Mouse (Mus musculus): ENCODE data around the gene Grem1. TPM values are rescaled to one million over a fixed set of nuclear protein-coding genes. Genes with fewer than 3 reads are reported as not detected.

Gene Grem1
- polyA plus RNA-seq (2015; fragmentation: Nextera tagmentation; extraction: Ambion mirVana) = 1.7 and 1.8 TPM in 2 replicates

GRCm38 (mm10) chr2:113758311-113759161, at the start of gene Grem1:
Gene Grem1, minus strand, starts transcription at chr2:113758646.
- Histone ChIP-seq H3K9me3 (no peaks in the 10 kb centered on the region), H3K27me3 (peaks cover 61% of the 10 kb centered on the region), H3K4me1 (replicated peaks) (peaks cover 24% of the 10 kb centered on the region), H3K36me3 (no peaks in the 10 kb centered on the region), H3K9ac (peak within 1 kb of the TSS; percentile 79), H3K4me3 (peak within 1 kb of the TSS; percentile 62), H3K4me2 (peak within 1 kb of the TSS; percentile 82), H3K27ac (no peak within 1 kb of the TSS)
- peak; percentile 80 for ATAC-seq (ENCODE audit: low FRiP score)
- WGBS = under 1% methylated on average over 64 of the region's 64 CpGs

- H3K4me1 ChIP-seq (replicated peaks) = no peaks in the 10 kb centered on the region
- H3K27ac ChIP-seq = no peak overlapping the region
- H3K27me3 ChIP-seq = no peaks in the 10 kb centered on the region
- 26% methylated on average over 9 of the region's 9 CpGs for WGBS
- no peak for ATAC-seq (ENCODE audit: low FRiP score)
- no peaks in the 10 kb centered on the region for H3K9me3 ChIP-seq
- H3K36me3 ChIP-seq = peaks cover 17% of the 10 kb centered on the region
- H3K4me2 ChIP-seq = no peak overlapping the region
- H3K4me3 ChIP-seq = no peak overlapping the region
- no peak overlapping the region for H3K9ac ChIP-seq
These were observed 49.2 kb upstream of the Grem1 start for GRCm38 (mm10) chr2:113807640-113808039.

- Histone ChIP-seq H3K4me1 (replicated peaks) (no peaks in the 10 kb centered on the region), H3K9me3 (no peaks in the 10 kb centered on the region), H3K27me3 (no peaks in the 10 kb centered on the region), H3K4me2 (no peak overlapping the region), H3K36me3 (peaks cover 17% of the 10 kb centered on the region), H3K27ac (no peak overlapping the region), H3K9ac (no peak overlapping the region), H3K4me3 (no peak overlapping the region)
- ATAC-seq (ENCODE audit: low FRiP score) = no peak
- 55% methylated on average over 10 of the region's 10 CpGs for WGBS
These were observed 48.6 kb upstream of the Grem1 start for GRCm38 (mm10) chr2:113806851-113807577.

- Histone ChIP-seq H3K27me3 (no peaks in the 10 kb centered on the region), H3K9me3 (no peaks in the 10 kb centered on the region), H3K4me1 (replicated peaks) (no peaks in the 10 kb centered on the region), H3K9ac (no peak overlapping the region), H3K27ac (no peak overlapping the region), H3K4me2 (no peak overlapping the region), H3K36me3 (peaks cover 17% of the 10 kb centered on the region), H3K4me3 (no peak overlapping the region)
- ATAC-seq (ENCODE audit: low FRiP score) = no peak
- WGBS = 81% methylated on average over 4 of the region's 4 CpGs
These were observed 47.3 kb upstream of the Grem1 start for GRCm38 (mm10) chr2:113805765-113806164.

GRCm38 (mm10) chr2:113803753-113804152, 45.3 kb upstream of the Grem1 start:
- ATAC-seq (ENCODE audit: low FRiP score) = no peak
- WGBS = 30% methylated on average over 1 of the region's 1 CpGs
- Histone ChIP-seq H3K27me3 (no peaks in the 10 kb centered on the region), H3K9me3 (no peaks in the 10 kb centered on the region), H3K27ac (no peak overlapping the region), H3K4me1 (replicated peaks) (no peaks in the 10 kb centered on the region), H3K4me3 (no peak overlapping the region), H3K9ac (no peak overlapping the region), H3K36me3 (peaks cover 12% of the 10 kb centered on the region; the same call in 1 of the 2 replicates), H3K4me2 (no peak overlapping the region)

- WGBS = 78% methylated on average over 5 of the region's 5 CpGs
- H3K36me3 ChIP-seq = 0 out of 2 replicates have a peak, but pooled peaks cover 7% of the 10 kb centered on the region
- no peak overlapping the region for H3K4me2 ChIP-seq
- no peak overlapping the region for H3K9ac ChIP-seq
- ATAC-seq (ENCODE audit: low FRiP score) = no peak
- H3K27me3 ChIP-seq = no peaks in the 10 kb centered on the region
- H3K4me1 ChIP-seq (replicated peaks) = no peaks in the 10 kb centered on the region
- no peak overlapping the region for H3K4me3 ChIP-seq
- H3K27ac ChIP-seq = no peak overlapping the region
- no peaks in the 10 kb centered on the region for H3K9me3 ChIP-seq
These were observed 42.4 kb upstream of the Grem1 start for GRCm38 (mm10) chr2:113800846-113801245.

- H3K4me3 ChIP-seq = no peak overlapping the region
- H3K9ac ChIP-seq = no peak overlapping the region
- H3K9me3 ChIP-seq = no peaks in the 10 kb centered on the region
- 92% methylated on average over 13 of the region's 13 CpGs for WGBS
- H3K27me3 ChIP-seq = no peaks in the 10 kb centered on the region
- H3K27ac ChIP-seq = no peak overlapping the region
- no peak overlapping the region for H3K4me2 ChIP-seq
- ATAC-seq (ENCODE audit: low FRiP score) = no peak
- no peaks in the 10 kb centered on the region for H3K36me3 ChIP-seq
- no peaks in the 10 kb centered on the region for H3K4me1 ChIP-seq (replicated peaks)
These were observed 40.2 kb upstream of the Grem1 start for GRCm38 (mm10) chr2:113798605-113799004.

GRCm38 (mm10) chr2:113795186-113795585, 36.7 kb upstream of the Grem1 start:
- 73% methylated on average over 4 of the region's 4 CpGs for WGBS

GRCm38 (mm10) chr2:113793521-113793920, 35.1 kb upstream of the Grem1 start:
- Histone ChIP-seq H3K4me3 (no peak overlapping the region), H3K9me3 (no peaks in the 10 kb centered on the region), H3K27me3 (no peaks in the 10 kb centered on the region), H3K27ac (no peak overlapping the region), H3K36me3 (peaks cover 24% of the 10 kb centered on the region), H3K4me2 (no peak overlapping the region), H3K4me1 (replicated peaks) (no peaks in the 10 kb centered on the region), H3K9ac (no peak overlapping the region)
- no peak for ATAC-seq (ENCODE audit: low FRiP score)
- 93% methylated on average over 3 of the region's 3 CpGs for WGBS

More at GRCm38 (mm10) chr2:113795186-113795585, 36.7 kb upstream of the Grem1 start:
- Histone ChIP-seq H3K4me1 (replicated peaks) (no peaks in the 10 kb centered on the region), H3K27ac (no peak overlapping the region), H3K9me3 (no peaks in the 10 kb centered on the region), H3K9ac (no peak overlapping the region), H3K4me3 (no peak overlapping the region), H3K36me3 (peaks cover 11% of the 10 kb centered on the region; the same call in 1 of the 2 replicates), H3K27me3 (no peaks in the 10 kb centered on the region), H3K4me2 (no peak overlapping the region)
- no peak for ATAC-seq (ENCODE audit: low FRiP score)

- Histone ChIP-seq H3K27me3 (no peaks in the 10 kb centered on the region), H3K4me1 (replicated peaks) (no peaks in the 10 kb centered on the region), H3K4me3 (no peak overlapping the region), H3K9me3 (no peaks in the 10 kb centered on the region), H3K9ac (no peak overlapping the region), H3K4me2 (no peak overlapping the region), H3K36me3 (peaks cover 55% of the 10 kb centered on the region), H3K27ac (no peak overlapping the region)
- 93% methylated on average over 4 of the region's 4 CpGs for WGBS
- ATAC-seq (ENCODE audit: low FRiP score) = no peak
These were observed 30.5 kb upstream of the Grem1 start for GRCm38 (mm10) chr2:113788821-113789387.

- H3K36me3 ChIP-seq = peaks cover 55% of the 10 kb centered on the region
- 92% methylated on average over 4 of the region's 4 CpGs for WGBS
- ATAC-seq (ENCODE audit: low FRiP score) = no peak
- no peaks in the 10 kb centered on the region for H3K4me1 ChIP-seq (replicated peaks)
- H3K27ac ChIP-seq = no peak overlapping the region
- no peaks in the 10 kb centered on the region for H3K27me3 ChIP-seq
- H3K9me3 ChIP-seq = no peaks in the 10 kb centered on the region
- no peak overlapping the region for H3K4me3 ChIP-seq
- no peak overlapping the region for H3K9ac ChIP-seq
- H3K4me2 ChIP-seq = no peak overlapping the region
These were observed 29.4 kb upstream of the Grem1 start for GRCm38 (mm10) chr2:113787882-113788281.

GRCm38 (mm10) chr2:113784851-113785250, 26.4 kb upstream of the Grem1 start:
- ATAC-seq (ENCODE audit: low FRiP score) = no peak
- no peaks in the 10 kb centered on the region for H3K27me3 ChIP-seq
- H3K9ac ChIP-seq = no peak overlapping the region
- no peaks in the 10 kb centered on the region for H3K9me3 ChIP-seq
- no peak overlapping the region for H3K27ac ChIP-seq
- peaks cover 52% of the 10 kb centered on the region for H3K36me3 ChIP-seq
- H3K4me1 ChIP-seq (replicated peaks) = no peaks in the 10 kb centered on the region
- WGBS = 80% methylated on average over 3 of the region's 3 CpGs
- no peak overlapping the region for H3K4me2 ChIP-seq
- H3K4me3 ChIP-seq = no peak overlapping the region
